Comparison of ENCODE assay signal across 8 mouse cellular contexts in genomic region chr7:142533059-142533855, GRCm38 (mm10). TPM values are rescaled to one million over a fixed set of nuclear protein-coding genes. Genes with fewer than 3 reads are reported as not detected.
DNase-seq lines count a peak whose midpoint lies in the region; ATAC-seq and TF ChIP-seq lines count a peak whose summit lies in the region.

No protein-coding gene starts in this region.

- TF ChIP-seq CTCF in thymus, adult 2 months (IDR thresholded peaks at IDR 0.05; ENCODE audit: borderline replicate concordance, control insufficient read depth, extremely low read depth, insufficient read depth, low read length, poor library complexity): peak; percentile 92; the same call in 1 of the 2 replicates

- DNase-seq in MN1 (ENCODE audit: low spot score): peak; percentile 86
- DNase-seq in cerebellum, adult 8-10 months: peak; percentile 89
- DNase-seq in hindbrain, embryonic 10.5 days (ENCODE audit: low spot score): peak; percentile 88
- DNase-seq in layer of hippocampus, adult 9-11 months: peak; percentile 82
- peak; percentile 72 for DNase-seq in ovary, adult 18-20 months (ENCODE audit: low spot score)
- peak; percentile 81 for DNase-seq in thymus, adult 2 months

- peak overlapping the region; percentile 69 for H3K4me2 ChIP-seq in lung, embryonic 16.5 days (ENCODE audit: low read depth, low read length)

- H3K4me1 ChIP-seq in hindbrain, embryonic 10.5 days (replicated peaks): peaks cover 62% of the 10 kb centered on the region
- H3K4me1 ChIP-seq in lung, embryonic 16.5 days (replicated peaks; ENCODE audit: control insufficient read depth, insufficient read depth, low read length): peaks cover 43% of the 10 kb centered on the region
- peaks cover 16% of the 10 kb centered on the region for H3K4me1 ChIP-seq in thymus, adult 2 months (replicated peaks; ENCODE audit: control insufficient read depth, insufficient read depth, low read length)

- H3K27me3 ChIP-seq in hindbrain, embryonic 10.5 days (ENCODE audit: insufficient read depth, poor library complexity, severe bottlenecking): no peaks in the 10 kb centered on the region
- H3K27me3 ChIP-seq in lung, embryonic 16.5 days (ENCODE audit: control insufficient read depth, insufficient read depth, low read depth, low read length): no peaks in the 10 kb centered on the region
- H3K27me3 ChIP-seq in thymus, adult 2 months (ENCODE audit: control insufficient read depth, insufficient read depth, low read length): no peaks in the 10 kb centered on the region

- TF ChIP-seq POLR2A in thymus, adult 2 months (IDR thresholded peaks at IDR 0.05; ENCODE audit: control insufficient read depth, extremely low read depth, insufficient read depth, low read length, poor library complexity): 0 out of 2 replicates have a peak, but pooled peaks have one; percentile 45

- H3K36me3 ChIP-seq in hindbrain, embryonic 10.5 days: peaks cover 22% of the 10 kb centered on the region
- peaks cover 3% of the 10 kb centered on the region; the same call in 1 of the 2 replicates for H3K36me3 ChIP-seq in lung, embryonic 16.5 days (ENCODE audit: control insufficient read depth, insufficient read depth, low read length)
- H3K36me3 ChIP-seq in thymus, adult 2 months (ENCODE audit: control insufficient read depth, insufficient read depth, low read length): no peaks in the 10 kb centered on the region

- ATAC-seq in frontal cortex, adult (ENCODE audit: low TSS enrichment): peak; percentile 79
- ATAC-seq in lung, embryonic 16.5 days (ENCODE audit: low read depth): peak; percentile 81

- H3K27ac ChIP-seq in hindbrain, embryonic 10.5 days: peak overlapping the region; percentile 97
- peak overlapping the region; percentile 85 for H3K27ac ChIP-seq in lung, embryonic 16.5 days (ENCODE audit: low read length)
- H3K27ac ChIP-seq in thymus, adult 2 months (ENCODE audit: control insufficient read depth, insufficient read depth, low read length): no peak overlapping the region

- peak overlapping the region; percentile 87 for H3K9ac ChIP-seq in lung, embryonic 16.5 days (ENCODE audit: low read length)

- no peaks in the 10 kb centered on the region for H3K9me3 ChIP-seq in hindbrain, embryonic 10.5 days
- H3K9me3 ChIP-seq in lung, embryonic 16.5 days (ENCODE audit: control insufficient read depth, low read length): no peaks in the 10 kb centered on the region

- WGBS in hindbrain, embryonic 10.5 days: under 1% methylated on average over 44 of the region's 44 CpGs
- WGBS in lung, embryonic 16.5 days: 2% methylated on average over 44 of the region's 44 CpGs
- WGBS in thymus, adult 2 months: under 1% methylated on average over 37 of the region's 44 CpGs

- H3K4me3 ChIP-seq in hindbrain, embryonic 10.5 days: peak overlapping the region; percentile 84
- peak overlapping the region; percentile 67 for H3K4me3 ChIP-seq in lung, embryonic 16.5 days (ENCODE audit: low read length)
- H3K4me3 ChIP-seq in thymus, adult 2 months (ENCODE audit: control insufficient read depth, insufficient read depth, low read length): peak overlapping the region; percentile 82

RNA-seq across cellular contexts. Expression of gene Mrpl23, which starts 0.8 kb away (rescaled TPM):
- polyA plus RNA-seq in hindbrain, embryonic 10.5 days (2016; fragmentation: Nextera tagmentation; extraction: Ambion mirVana): 17.7 and 19.7 TPM in 2 replicates
- polyA plus RNA-seq in lung, embryonic 16.5 days (2015; fragmentation: Nextera tagmentation; extraction: Ambion mirVana): 17.2 and 22.4 TPM in 2 replicates
- 16.7 and 21.3 TPM in 2 replicates for polyA plus RNA-seq in thymus, adult 2 months (2012; rRNA removed)

RNA-seq across cellular contexts. Expression of gene Tnnt3, which starts 34.6 kb away (rescaled TPM):
- polyA plus RNA-seq in hindbrain, embryonic 10.5 days (2016; fragmentation: Nextera tagmentation; extraction: Ambion mirVana): 1.1 and 3.0 TPM in 2 replicates
- polyA plus RNA-seq in lung, embryonic 16.5 days (2015; fragmentation: Nextera tagmentation; extraction: Ambion mirVana): 17.9 and 50.7 TPM in 2 replicates
- 1.1 and 2.2 TPM in 2 replicates for polyA plus RNA-seq in thymus, adult 2 months (2012; rRNA removed)
